In the genomic region with DNA sequence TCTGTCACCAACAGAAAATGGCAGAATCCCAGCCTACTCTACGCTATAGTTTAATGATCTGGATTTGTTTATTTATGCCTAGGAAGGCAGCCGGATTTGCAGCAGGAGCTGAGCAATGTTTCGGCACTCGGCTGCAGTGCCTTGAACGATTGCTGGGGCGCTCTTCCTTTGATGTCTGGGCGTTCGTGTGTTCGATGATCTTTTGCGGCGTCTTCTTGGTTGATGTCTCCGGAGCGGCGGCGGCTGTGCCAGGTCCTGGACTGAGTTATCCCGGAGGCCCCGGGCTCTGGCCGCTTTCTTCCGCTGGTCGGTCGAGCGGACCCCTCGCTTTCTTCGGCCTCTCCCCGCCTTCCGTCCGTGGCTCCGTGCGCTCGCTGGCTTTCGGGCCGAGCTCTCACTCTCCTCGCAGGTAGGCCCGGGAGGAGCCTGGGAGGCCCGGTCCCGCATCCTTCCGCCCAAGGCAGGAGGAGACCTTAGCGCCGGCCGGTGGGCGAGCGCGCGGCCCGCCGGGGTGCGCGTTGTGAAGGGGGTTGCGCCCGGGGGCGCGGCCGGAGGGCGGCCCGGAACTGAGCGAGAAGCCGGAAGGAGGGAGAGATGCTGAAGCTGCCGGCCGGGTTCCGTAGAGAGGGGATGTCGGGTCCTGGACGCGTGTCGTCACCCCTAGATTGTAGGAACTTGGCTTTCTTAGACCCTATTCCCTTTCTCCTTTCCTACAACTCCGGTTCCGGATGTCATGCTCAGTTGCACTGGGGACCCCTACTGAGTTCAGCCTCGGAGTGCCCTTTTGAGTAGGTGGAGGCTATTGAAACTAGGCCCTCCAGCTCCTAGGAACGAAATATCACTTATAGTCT, we compare ENCODE assay signal across 8 mouse cellular contexts. TPM values are rescaled to one million over a fixed set of nuclear protein-coding genes. Genes with fewer than 3 reads are reported as not detected.
DNase-seq lines count a peak whose midpoint lies in the region; ATAC-seq lines count a peak whose summit lies in the region.

Gene Ambra1 (plus strand): TSS at position 164 of the 851 bp plus-strand sequence.

- H3K9ac ChIP-seq in hindbrain, embryonic 15.5 days: peak within 1 kb of the TSS; percentile 97

- H3K27me3 ChIP-seq in hindbrain, embryonic 15.5 days: no peaks in the 10 kb centered on the region

- H3K4me3 ChIP-seq in hindbrain, embryonic 15.5 days: peak within 1 kb of the TSS; percentile 100

- peak within 1 kb of the TSS; percentile 58 for H3K4me2 ChIP-seq in hindbrain, embryonic 15.5 days

- H3K27ac ChIP-seq in hindbrain, embryonic 15.5 days (replicated peaks): peak within 1 kb of the TSS; percentile 95

- peaks cover 16% of the 10 kb centered on the region for H3K4me1 ChIP-seq in hindbrain, embryonic 15.5 days (replicated peaks)

- under 1% methylated on average over 68 of the region's 68 CpGs for WGBS in hindbrain, embryonic 15.5 days

- ATAC-seq in hindbrain, embryonic 15.5 days (ENCODE audit: low FRiP score, low read depth): peak; percentile 90

- no peaks in the 10 kb centered on the region for H3K9me3 ChIP-seq in hindbrain, embryonic 15.5 days

- no peaks in the 10 kb centered on the region for H3K36me3 ChIP-seq in hindbrain, embryonic 15.5 days

- peak; percentile 96 for DNase-seq in R1 (ENCODE audit: low read depth, low spot score)
- peak; percentile 90 to 91 for DNase-seq in cerebellum, postnatal 25 days
- peak; percentile 83 to 95 for DNase-seq in frontal cortex, postnatal 36 days (ENCODE audit: low spot score in 2 of 2)
- peak; percentile 84 for DNase-seq in left cerebral cortex, adult 11 months (ENCODE audit: low spot score)
- DNase-seq in lung, postnatal 4 days: peak; percentile 89 to 92
- peak; percentile 84 for DNase-seq in retina, postnatal 7 days (ENCODE audit: low read depth, low spot score)
- peak; percentile 64 for DNase-seq in urinary bladder, adult 2 months (ENCODE audit: low spot score)

RNA-seq across cellular contexts. Expression of gene Ambra1, which starts in this region (rescaled TPM):
- polyA plus RNA-seq in hindbrain, embryonic 15.5 days (2015; fragmentation: Nextera tagmentation; extraction: Ambion mirVana): 22.8 and 27.7 TPM in 2 replicates
- 12.3 and 18.2 TPM in 2 replicates for polyA plus RNA-seq in urinary bladder, adult 2 months (2012; rRNA removed)

Comparison
In these comparisons a context has a peak if more than half of its experiments do, and no peak if none do; other contexts are left out.
1. Peak in every context shown above with its lines: DNase-seq, ATAC-seq, H3K4me3 ChIP-seq and H3K27ac ChIP-seq.